Comparison of ENCODE assay signal across 7 mouse cellular contexts in genomic region chr4:95317821-95318290, GRCm38 (mm10).
DNase-seq lines count a peak whose midpoint lies in the region.

No protein-coding gene starts in this region.

- peak; percentile 68 for DNase-seq in adrenal gland, adult 2 months
- peak; percentile 85 for DNase-seq in embryo, embryonic 10.5 days (ENCODE audit: low spot score)
- peak; percentile 55 to 84 for DNase-seq in gastrocnemius, postnatal 4 days (ENCODE audit: low spot score in 2 of 2)
- peak; percentile 95 for DNase-seq in hindlimb bud, embryonic 11.5 days (ENCODE audit: extremely low spot score, low read depth, low spot score)
- DNase-seq in lung, adult 18-20 months = peak; percentile 72 to 82
- peak; percentile 51 for DNase-seq in ovary, postnatal 36 days (ENCODE audit: low spot score)
- DNase-seq in spleen, adult 12 weeks (ENCODE audit: low spot score) = no peak
